Mouse (Mus musculus): ENCODE measurements at regions not wholly inside any gene's neighbourhood (a gene's known extent, or its start where the extent isn't known, plus 50 kb on each side); places are given as distances from the start of the nearest gene placed in this dataset.

DNA sequence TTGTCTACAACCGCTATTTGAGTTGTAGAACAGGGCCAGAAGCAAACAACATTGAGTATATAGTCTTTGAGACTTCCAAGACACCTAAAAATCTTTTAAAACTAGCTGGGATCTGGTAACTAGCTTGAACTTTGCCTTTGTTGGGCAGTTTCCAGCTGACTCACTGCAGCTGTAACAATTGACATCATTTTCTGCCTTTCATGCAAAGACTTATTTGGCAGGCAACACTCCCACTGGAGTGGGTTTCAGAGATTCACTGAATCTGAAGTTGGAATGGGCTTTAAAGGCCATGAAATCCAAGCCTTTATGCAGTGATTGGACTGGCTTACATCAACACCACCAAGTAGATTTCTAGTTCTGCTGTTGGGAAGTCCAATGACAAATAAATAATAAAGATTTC lies 173.6 kb upstream of the Nova1 start:
- Histone ChIP-seq H3K27me3 (no peaks in the 10 kb centered on the region), H3K4me2 (no peak overlapping the region), H3K27ac (no peak overlapping the region), H3K9me3 (replicated peaks) (no peaks in the 10 kb centered on the region), H3K9ac (no peak overlapping the region), H3K4me3 (no peak overlapping the region), H3K4me1 (replicated peaks) (no peaks in the 10 kb centered on the region), H3K36me3 (no peaks in the 10 kb centered on the region)
- WGBS = 67% methylated on average over 1 of the region's 1 CpGs
- no peak for ATAC-seq (replicated peaks; ENCODE audit: insufficient number of reproducible peaks, insufficient read depth, low FRiP score, low read depth)

- H3K4me1 ChIP-seq (replicated peaks) = no peaks in the 10 kb centered on the region
- H3K27ac ChIP-seq = no peak overlapping the region
- H3K36me3 ChIP-seq = no peaks in the 10 kb centered on the region
- no peak for ATAC-seq (replicated peaks; ENCODE audit: insufficient number of reproducible peaks, insufficient read depth, low FRiP score, low read depth)
- H3K4me2 ChIP-seq = no peak overlapping the region
- WGBS = 75% methylated on average over 2 of the region's 2 CpGs
- no peaks in the 10 kb centered on the region for H3K9me3 ChIP-seq (replicated peaks)
- no peaks in the 10 kb centered on the region for H3K27me3 ChIP-seq
- no peak overlapping the region for H3K4me3 ChIP-seq
- H3K9ac ChIP-seq = no peak overlapping the region
Measured at GRCm38 (mm10) chr12:46988972-46989371, 170.2 kb upstream of the Nova1 start.

- H3K27me3 ChIP-seq = no peaks in the 10 kb centered on the region
- 81% methylated on average over 3 of the region's 3 CpGs for WGBS
- no peak overlapping the region for H3K27ac ChIP-seq
Measured at GRCm38 (mm10) chr12:46950223-46950779, 131.6 kb upstream of the Nova1 start.

DNA sequence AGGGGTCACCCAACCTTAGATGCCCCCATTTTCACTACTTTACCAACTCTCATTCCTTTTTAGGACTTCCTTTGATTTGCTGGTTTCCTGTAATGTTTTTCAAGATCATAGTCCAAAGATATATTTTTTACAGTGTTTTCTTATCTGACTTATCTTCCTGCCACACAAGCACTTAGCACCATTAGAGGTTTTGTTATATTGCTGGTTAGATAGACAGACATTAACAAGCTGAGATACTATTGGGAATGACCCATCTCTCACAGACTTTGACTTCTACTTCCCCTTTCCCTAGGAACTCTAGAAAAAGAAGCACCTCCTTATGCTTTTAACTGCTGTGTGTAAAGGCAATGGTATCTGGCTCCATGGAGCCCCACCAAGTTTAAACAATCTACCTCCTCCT lies 127.0 kb upstream of the Nova1 start:
- no peaks in the 10 kb centered on the region for H3K9me3 ChIP-seq (replicated peaks)
- H3K4me2 ChIP-seq = no peak overlapping the region
- no peaks in the 10 kb centered on the region for H3K36me3 ChIP-seq
- no peak for ATAC-seq (replicated peaks; ENCODE audit: insufficient number of reproducible peaks, insufficient read depth, low FRiP score, low read depth)
- no peak overlapping the region for H3K9ac ChIP-seq
- no peaks in the 10 kb centered on the region for H3K27me3 ChIP-seq
- no peak overlapping the region for H3K27ac ChIP-seq
- no peak overlapping the region for H3K4me3 ChIP-seq
- H3K4me1 ChIP-seq (replicated peaks) = no peaks in the 10 kb centered on the region

More at GRCm38 (mm10) chr12:46950223-46950779, 131.6 kb upstream of the Nova1 start:
- Histone ChIP-seq H3K4me2 (no peak overlapping the region), H3K4me1 (replicated peaks) (no peaks in the 10 kb centered on the region), H3K4me3 (no peak overlapping the region), H3K36me3 (no peaks in the 10 kb centered on the region), H3K9me3 (replicated peaks) (no peaks in the 10 kb centered on the region), H3K9ac (no peak overlapping the region)
- ATAC-seq (replicated peaks; ENCODE audit: insufficient number of reproducible peaks, insufficient read depth, low FRiP score, low read depth) = no peak

GRCm38 (mm10) chr12:46931086-46931485 lies 112.4 kb upstream of the Nova1 start:
- Histone ChIP-seq H3K27me3 (no peaks in the 10 kb centered on the region), H3K4me1 (replicated peaks) (no peaks in the 10 kb centered on the region), H3K4me3 (no peak overlapping the region), H3K4me2 (no peak overlapping the region), H3K36me3 (no peaks in the 10 kb centered on the region), H3K9ac (no peak overlapping the region), H3K9me3 (replicated peaks) (no peaks in the 10 kb centered on the region), H3K27ac (no peak overlapping the region)
- no peak for ATAC-seq (replicated peaks; ENCODE audit: insufficient number of reproducible peaks, insufficient read depth, low FRiP score, low read depth)

DNA sequence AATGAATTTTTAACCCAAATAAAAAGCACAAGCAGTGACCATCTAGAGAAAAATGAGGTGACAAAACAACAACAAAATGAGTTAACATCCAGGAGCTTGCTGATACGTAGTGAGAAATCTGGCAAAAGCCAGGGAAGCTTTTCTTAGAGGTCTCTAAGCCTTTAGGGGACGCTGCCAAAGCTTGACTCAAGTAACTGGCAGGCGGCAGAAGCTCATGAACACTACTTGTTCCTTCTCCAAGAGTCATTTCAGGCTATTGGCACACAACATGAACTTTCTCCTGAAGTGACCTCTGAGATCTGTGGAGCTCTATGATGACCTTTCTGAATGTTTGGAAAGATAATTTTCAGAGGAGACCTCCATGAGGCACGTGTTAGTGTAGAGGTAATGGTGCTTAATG lies 98.6 kb upstream of the Nova1 start:
- no peak overlapping the region for H3K4me2 ChIP-seq
- no peak overlapping the region for H3K9ac ChIP-seq
- 64% methylated on average over 4 of the region's 4 CpGs for WGBS
- H3K4me3 ChIP-seq = no peak overlapping the region
- no peaks in the 10 kb centered on the region for H3K9me3 ChIP-seq (replicated peaks)
- no peaks in the 10 kb centered on the region for H3K36me3 ChIP-seq
- ATAC-seq (replicated peaks; ENCODE audit: insufficient number of reproducible peaks, insufficient read depth, low FRiP score, low read depth) = no peak
- H3K27ac ChIP-seq = no peak overlapping the region
- no peaks in the 10 kb centered on the region for H3K27me3 ChIP-seq
- H3K4me1 ChIP-seq (replicated peaks) = no peaks in the 10 kb centered on the region

DNA sequence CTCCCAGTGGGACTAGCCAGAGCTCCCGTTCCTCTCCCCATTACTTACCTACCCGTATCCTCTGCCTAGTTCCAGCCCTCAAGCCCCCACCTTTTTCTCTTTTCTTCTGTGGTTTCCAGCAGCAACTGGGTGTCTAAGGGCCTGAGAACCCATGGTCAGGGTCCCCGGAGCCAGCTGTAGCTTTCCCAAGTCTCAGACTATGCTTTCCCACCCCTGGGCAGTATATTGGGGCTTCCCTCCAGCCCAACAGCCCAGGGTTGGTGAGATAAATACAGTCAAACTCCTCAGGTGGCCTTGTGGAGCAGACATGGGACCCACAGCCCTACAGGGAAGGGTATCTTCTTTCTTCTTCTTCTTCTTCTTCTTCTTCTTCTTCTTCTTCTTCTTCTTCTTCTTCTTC lies 59.4 kb upstream of the Nova1 start:
- no peak overlapping the region for H3K4me2 ChIP-seq
- H3K9ac ChIP-seq = no peak overlapping the region
- H3K4me3 ChIP-seq = no peak overlapping the region
- no peak for ATAC-seq (replicated peaks; ENCODE audit: insufficient number of reproducible peaks, insufficient read depth, low FRiP score, low read depth)
- H3K27ac ChIP-seq = no peak overlapping the region
- no peaks in the 10 kb centered on the region for H3K4me1 ChIP-seq (replicated peaks)
- no peaks in the 10 kb centered on the region for H3K9me3 ChIP-seq (replicated peaks)
- H3K27me3 ChIP-seq = no peaks in the 10 kb centered on the region
- H3K36me3 ChIP-seq = no peaks in the 10 kb centered on the region
- WGBS = 76% methylated on average over 3 of the region's 3 CpGs

DNA sequence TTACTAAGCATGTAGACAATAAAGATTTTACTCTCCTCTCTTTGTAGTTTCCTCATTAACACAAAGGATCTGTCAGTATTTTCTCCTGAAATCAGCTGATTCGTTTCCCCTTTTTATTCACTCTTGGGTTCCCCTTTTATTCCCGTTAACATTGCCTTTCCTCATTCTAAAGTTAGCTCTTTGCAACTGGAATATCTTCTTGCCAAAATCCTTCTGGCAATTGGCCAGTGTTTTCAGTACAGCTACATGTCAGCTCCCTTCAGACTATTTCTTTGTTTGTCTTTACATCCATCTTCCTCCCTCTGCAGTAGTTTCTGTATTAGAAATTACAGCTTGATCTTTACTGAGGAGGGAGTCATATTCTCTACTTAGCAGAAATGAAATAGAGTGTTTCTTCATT lies 51.4 kb upstream of the Nova1 start:
- H3K4me2 ChIP-seq = no peak overlapping the region
- no peaks in the 10 kb centered on the region for H3K4me1 ChIP-seq (replicated peaks)
- H3K27me3 ChIP-seq = no peaks in the 10 kb centered on the region
- H3K36me3 ChIP-seq = no peaks in the 10 kb centered on the region
- H3K4me3 ChIP-seq = no peak overlapping the region
- WGBS = 21% methylated on average over 2 of the region's 2 CpGs
- H3K27ac ChIP-seq = no peak overlapping the region
- H3K9ac ChIP-seq = no peak overlapping the region
- ATAC-seq (replicated peaks; ENCODE audit: insufficient number of reproducible peaks, insufficient read depth, low FRiP score, low read depth) = no peak
- H3K9me3 ChIP-seq (replicated peaks) = no peaks in the 10 kb centered on the region
